Mouse (Mus musculus) MEL (cell line): ENCODE data around the gene Dot1l. TPM values are rescaled to one million over a fixed set of nuclear protein-coding genes. Genes with fewer than 3 reads are reported as not detected.

ENCODE experiments used
- DNase-seq: peaks from one replicate; pipeline ENCODE4 v3.0.0; 2011; ENCODE audit warnings: low read depth, low spot score
- H3K27ac ChIP-seq: 2 replicates; pipeline ENCODE4 v1.5.1; 2012; ENCODE audit warnings: low read depth, mild to moderate bottlenecking, control low read depth, low read length, moderate library complexity; ENCODE audit not compliant: control insufficient read depth
- H3K27me3 ChIP-seq, 2 experiments: fragments of 150-350 bp in 1 of 2; sonication (generic) in 1 of 2; 2 replicates each; pipeline ENCODE4 v1.6.1; 2012; ENCODE audit warnings: low read length in 2 of 2, mild to moderate bottlenecking in 2 of 2, improper control_type of control experiment in 1 of 2, moderate library complexity in 1 of 2; ENCODE audit not compliant: insufficient read depth in 2 of 2, control insufficient read depth in 1 of 2
- H3K36me3 ChIP-seq, 2 experiments: 2 replicates each; pipeline ENCODE4 v1.6.1; 2012 to 2014; ENCODE audit warnings: low read length in 2 of 2, improper control_type of control experiment in 1 of 2, inconsistent platforms in 1 of 2, mild to moderate bottlenecking in 1 of 2; ENCODE audit not compliant: insufficient read depth in 2 of 2, control insufficient read depth in 1 of 2
- H3K4me1 ChIP-seq, 2 experiments: fragments of 150-350 bp in 1 of 2; sonication (generic) in 1 of 2; 2 replicates each; pipeline ENCODE4 v1.6.1; 2012; ENCODE audit warnings: low read length in 2 of 2, improper control_type of control experiment in 1 of 2, mild to moderate bottlenecking in 1 of 2; ENCODE audit not compliant: insufficient read depth in 2 of 2, control insufficient read depth in 1 of 2
- H3K4me3 ChIP-seq, 2 experiments: fragments of 150-350 bp in 1 of 2; sonication (generic) in 1 of 2; 2 replicates each; pipeline ENCODE4 v1.5.1; 2012; ENCODE audit warnings: low read depth in 2 of 2, low read length in 2 of 2, mild to moderate bottlenecking in 2 of 2, moderate library complexity in 2 of 2, control low read depth in 1 of 2, improper control_type of control experiment in 1 of 2; ENCODE audit not compliant: control insufficient read depth in 1 of 2, insufficient read depth in 1 of 2
- H3K79me2 ChIP-seq: 2 replicates; pipeline ENCODE4 v1.6.1; 2012; ENCODE audit warnings: mild to moderate bottlenecking, low read length, moderate library complexity; ENCODE audit not compliant: control insufficient read depth, poor library complexity, insufficient read depth
- H3K9ac ChIP-seq: 2 replicates; pipeline ENCODE4 v1.6.1; 2012; ENCODE audit warnings: low read depth, mild to moderate bottlenecking, control low read depth, low read length, moderate library complexity; ENCODE audit not compliant: control insufficient read depth, poor library complexity, severe bottlenecking
- H3K9me3 ChIP-seq: fragments of 150-350 bp; sonication (generic); replicated peaks from 2 replicates; pipeline ENCODE4 v1.6.1; 2012; ENCODE audit warnings: mild to moderate bottlenecking, low read length, improper control_type of control experiment, moderate library complexity; ENCODE audit not compliant: insufficient read depth
- CTCF ChIP-seq, 3 experiments: IDR thresholded peaks in 2 of 3; conservative IDR thresholded peaks in 1 of 3; 2 replicates each; pipeline ENCODE4 v1.5.1; 2011 to 2012; ENCODE audit warnings: low read length in 3 of 3, low read depth in 2 of 3, mild to moderate bottlenecking in 2 of 3, improper control_type of control experiment in 1 of 3, inconsistent platforms in 1 of 3, mixed read lengths in 1 of 3, moderate library complexity in 1 of 3; ENCODE audit not compliant: control insufficient read depth in 1 of 3, insufficient read depth in 1 of 3, poor library complexity in 1 of 3, severe bottlenecking in 1 of 3
- E2F4 ChIP-seq: IDR thresholded peaks from 2 replicates; pipeline ENCODE4 v1.6.1; 2011; ENCODE audit warnings: low read depth, low read length, improper control_type of control experiment, borderline replicate concordance
- GABPA ChIP-seq: IDR thresholded peaks from 2 replicates; pipeline ENCODE4 v1.6.1; 2012; ENCODE audit warnings: low read depth, mild to moderate bottlenecking, inconsistent platforms, low read length, improper control_type of control experiment, moderate library complexity
- MAFK ChIP-seq: IDR thresholded peaks from 2 replicates; pipeline ENCODE4 v1.6.1; 2011; ENCODE audit warnings: low read depth, mild to moderate bottlenecking, low read length, improper control_type of control experiment, borderline replicate concordance
- MAX ChIP-seq: IDR thresholded peaks from 2 replicates; pipeline ENCODE4 v1.6.1; 2011; ENCODE audit warnings: low read length, improper control_type of control experiment
- MXI1 ChIP-seq: IDR thresholded peaks from 2 replicates; pipeline ENCODE4 v1.6.1; 2011; ENCODE audit warnings: mild to moderate bottlenecking, low read depth, low read length, improper control_type of control experiment
- POLR2AphosphoS2 ChIP-seq: IDR thresholded peaks from 2 replicates; pipeline ENCODE4 v1.6.1; 2011; ENCODE audit warnings: low read length, improper control_type of control experiment
- POLR2AphosphoS5 ChIP-seq: IDR thresholded peaks from 2 replicates; pipeline ENCODE4 v1.6.1; 2012; ENCODE audit warnings: low read depth, borderline replicate concordance, mild to moderate bottlenecking, inconsistent platforms, low read length, moderate library complexity, mixed read lengths
- RAD21 ChIP-seq: IDR thresholded peaks from 2 replicates; pipeline ENCODE4 v1.6.1; 2011; ENCODE audit warnings: mild to moderate bottlenecking, low read depth, low read length, improper control_type of control experiment
- RCOR1 ChIP-seq: IDR thresholded peaks from 2 replicates; pipeline ENCODE4 v1.6.1; 2012; ENCODE audit warnings: low read depth, mild to moderate bottlenecking, inconsistent platforms, low read length, improper control_type of control experiment
- SIN3A ChIP-seq: IDR thresholded peaks from 2 replicates; pipeline ENCODE4 v1.6.1; 2012; ENCODE audit warnings: low read length, improper control_type of control experiment, inconsistent platforms
- SMC3 ChIP-seq: IDR thresholded peaks from 2 replicates; pipeline ENCODE4 v1.6.1; 2011; ENCODE audit warnings: low read depth, low read length, improper control_type of control experiment
- USF1 ChIP-seq: IDR thresholded peaks from 2 replicates; pipeline ENCODE4 v1.6.1; 2014; ENCODE audit warnings: low read depth, mild to moderate bottlenecking, inconsistent platforms, low read length, improper control_type of control experiment, moderate library complexity
- USF2 ChIP-seq, 2 experiments: IDR thresholded peaks; 2 replicates each; pipeline ENCODE4 v1.6.1; 2011 to 2012; ENCODE audit warnings: improper control_type of control experiment in 2 of 2, low read length in 2 of 2, borderline replicate concordance in 1 of 2, inconsistent platforms in 1 of 2, low read depth in 1 of 2, mild to moderate bottlenecking in 1 of 2; ENCODE audit not compliant: insufficient read depth in 1 of 2
- ZC3H11A ChIP-seq: IDR thresholded peaks from 2 replicates; pipeline ENCODE4 v1.6.1; 2012; ENCODE audit warnings: low read depth, mild to moderate bottlenecking, inconsistent platforms, low read length, improper control_type of control experiment
- ZMIZ1 ChIP-seq: IDR thresholded peaks from 2 replicates; pipeline ENCODE4 v1.6.1; 2012; ENCODE audit warnings: low read depth, mild to moderate bottlenecking, inconsistent platforms, low read length, improper control_type of control experiment, moderate library complexity
- ZNF384 ChIP-seq: IDR thresholded peaks from 2 replicates; pipeline ENCODE4 v1.6.1; 2012; ENCODE audit warnings: low read depth, mild to moderate bottlenecking, inconsistent platforms, low read length, improper control_type of control experiment
- polyA plus RNA-seq, 2 experiments: library from polyadenylated mRNA; stranded (reverse) in 1 of 2; unstranded in 1 of 2; fragments of >175 nt in 1 of 2; fragments of >200 nt in 1 of 2; gene quantifications; 2 replicates each; pipeline versions ENCODE4 v1.2.1 to v1.2.4; 2012; ENCODE audit warnings: low replicate concordance in 2 of 2, low read depth in 1 of 2; ENCODE audit not compliant: insufficient read length in 2 of 2, insufficient read depth in 1 of 2, missing spikeins in 1 of 2
- total RNA-seq: library from RNA; depleted of rRNA; stranded (reverse); fragments of 300-350 nt; gene quantifications from 2 replicates; pipeline ENCODE4 v1.2.3, GENCODE M21; 2012

Gene Dot1l
- total and polyA plus RNA-seq, 3 experiments = 15.0 to 70.6 TPM; not detected in 1

DNA sequence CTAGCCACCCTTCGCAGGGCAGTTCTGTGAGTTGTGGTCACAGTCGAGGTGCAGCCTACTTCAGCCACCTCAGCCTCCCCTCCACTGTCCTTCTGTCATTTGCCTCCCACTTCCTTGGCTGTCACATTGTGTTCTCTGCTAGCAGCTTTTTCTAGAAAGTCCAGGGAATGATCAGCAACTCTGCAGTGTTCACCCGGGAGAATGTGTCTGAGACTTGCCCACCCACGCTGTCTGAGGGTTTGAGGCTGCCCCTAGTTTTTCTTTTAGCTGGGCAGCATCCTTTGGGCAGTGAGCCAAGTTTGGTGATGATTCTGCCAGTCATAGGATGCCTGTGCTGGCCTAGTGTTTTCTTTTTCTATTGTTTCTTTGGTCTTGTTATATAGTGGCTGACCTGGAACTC is 2.0 kb downstream of the Dot1l start:
- Histone ChIP-seq H3K79me2 (peaks cover 70% of the 10 kb centered on the region), H3K27ac (no peak overlapping the region), H3K36me3 (peaks cover 0 to 16% of the 10 kb centered on the region in 2 experiments; a peak in 3 of 4 replicates), H3K9ac (no peak overlapping the region), H3K4me3 (peak overlapping the region in 1 of 2 experiments; percentile 98; a peak in 1 of 4 replicates), H3K4me1 (peaks cover 8 to 38% of the 10 kb centered on the region in 2 experiments), H3K9me3 (no peaks in the 10 kb centered on the region), H3K27me3 (no peaks in the 10 kb centered on the region)
- no peak for DNase-seq
- no peak for TF ChIP-seq POLR2AphosphoS5
- TF ChIP-seq E2F4 = no peak
- TF ChIP-seq ZMIZ1 = no peak
- no peak for TF ChIP-seq POLR2AphosphoS2

- Histone ChIP-seq H3K9me3 (no peaks in the 10 kb centered on the region), H3K27ac (no peak overlapping the region), H3K27me3 (no peaks in the 10 kb centered on the region), H3K36me3 (peaks cover 2 to 13% of the 10 kb centered on the region in 2 experiments), H3K79me2 (peaks cover 76% of the 10 kb centered on the region), H3K9ac (no peak overlapping the region), H3K4me1 (peaks cover 6 to 33% of the 10 kb centered on the region in 2 experiments), H3K4me3 (no peak overlapping the region)
- TF ChIP-seq ZC3H11A (peak; percentile 19; the same call in 1 of the 2 replicates), RCOR1 (no peak), MAFK (no peak), ZNF384 (no peak), USF1 (no peak), SIN3A (peak; percentile 83), USF2 (IDR thresholded peaks at IDR 0.05; ENCODE audit: borderline replicate concordance in 1 of 2, insufficient read depth in 1 of 2, low read depth in 1 of 2, low read length in 2 of 2) (no peak), RAD21 (peak; percentile 38), MAX (peak; percentile 37; the same call in 1 of the 2 replicates), CTCF (IDR thresholded peaks at IDR 0.05 in 2 of 3, conservative IDR thresholded peaks at IDR 0.05 in 1 of 3; ENCODE audit: control insufficient read depth in 1 of 3, insufficient read depth in 1 of 3, low read depth in 2 of 3, low read length in 3 of 3, poor library complexity in 1 of 3, severe bottlenecking in 1 of 3) (peak; percentile 34 to 72 (median 71)), GABPA (no peak), SMC3 (peak; percentile 52), MXI1 (peak; percentile 77)
- DNase-seq = peak; percentile 74
These were observed 2.7 kb downstream of the Dot1l start for GRCm38 (mm10) chr10:80757717-80758116.
